Mouse (Mus musculus): ENCODE data around the gene Agap2. TPM values are rescaled to one million over a fixed set of nuclear protein-coding genes. Genes with fewer than 3 reads are reported as not detected.
"Not testable (repeated sequence)": the region's sequence is repeated elsewhere in the genome, so short reads cannot be mapped to it uniquely, and the experiment has no call there.

Gene Agap2
- polyA plus RNA-seq, 1 experiment, result 2.0 TPM

GRCm38 (mm10) chr10:127132469-127132868 is 57.4 kb downstream of the Agap2 start:
- TF ChIP-seq CTCF (IDR thresholded peaks at IDR 0.05; ENCODE audit: low read depth, low read length) (no peak), POLR2A (IDR thresholded peaks at IDR 0.05; ENCODE audit: borderline replicate concordance, low read depth, low read length) (no peak)
- H3K4me1 ChIP-seq (ENCODE audit: control insufficient read depth, insufficient read depth, low read length), result peaks cover 45% of the 10 kb centered on the region

GRCm38 (mm10) chr10:127134394-127135035 is 59.4 kb downstream of the Agap2 start:
- H3K4me1 ChIP-seq (ENCODE audit: control insufficient read depth, insufficient read depth, low read length), result peaks cover 30% of the 10 kb centered on the region
- not testable (repeated sequence) for H3K4me3 ChIP-seq (ENCODE audit: insufficient read depth, low read length); H3K27ac ChIP-seq (ENCODE audit: insufficient read depth, low read depth, low read length)

More at GRCm38 (mm10) chr10:127132469-127132868, 57.4 kb downstream of the Agap2 start:
- H3K27ac ChIP-seq (ENCODE audit: insufficient read depth, low read depth, low read length), result no peak overlapping the region
- H3K4me3 ChIP-seq (ENCODE audit: insufficient read depth, low read length), result no peak overlapping the region

- TF ChIP-seq CTCF (IDR thresholded peaks at IDR 0.05; ENCODE audit: low read depth, low read length) (no peak), POLR2A (IDR thresholded peaks at IDR 0.05; ENCODE audit: borderline replicate concordance, low read depth, low read length) (no peak)
- Histone ChIP-seq H3K4me1 (ENCODE audit: control insufficient read depth, insufficient read depth, low read length) (peaks cover 30% of the 10 kb centered on the region), H3K27ac (ENCODE audit: insufficient read depth, low read depth, low read length) (no peak overlapping the region), H3K4me3 (ENCODE audit: insufficient read depth, low read length) (no peak overlapping the region)
Measured at GRCm38 (mm10) chr10:127135118-127135836, 60.2 kb downstream of the Agap2 start.

- H3K4me1 ChIP-seq (ENCODE audit: control insufficient read depth, insufficient read depth, low read length), result peaks cover 26% of the 10 kb centered on the region
- H3K27ac ChIP-seq (ENCODE audit: insufficient read depth, low read depth, low read length), result no peak overlapping the region
- TF ChIP-seq CTCF (IDR thresholded peaks at IDR 0.05; ENCODE audit: low read depth, low read length), result no peak
- TF ChIP-seq POLR2A (IDR thresholded peaks at IDR 0.05; ENCODE audit: borderline replicate concordance, low read depth, low read length), result no peak
- H3K4me3 ChIP-seq (ENCODE audit: insufficient read depth, low read length), result no peak overlapping the region
Measured at GRCm38 (mm10) chr10:127136510-127136909, 61.4 kb downstream of the Agap2 start.

- H3K27ac ChIP-seq (ENCODE audit: insufficient read depth, low read depth, low read length), result no peak overlapping the region
- no peak for TF ChIP-seq POLR2A (IDR thresholded peaks at IDR 0.05; ENCODE audit: borderline replicate concordance, low read depth, low read length)
- no peak for TF ChIP-seq CTCF (IDR thresholded peaks at IDR 0.05; ENCODE audit: low read depth, low read length)
- H3K4me1 ChIP-seq (ENCODE audit: control insufficient read depth, insufficient read depth, low read length), result peaks cover 21% of the 10 kb centered on the region
- H3K4me3 ChIP-seq (ENCODE audit: insufficient read depth, low read length), result no peak overlapping the region
Measured at GRCm38 (mm10) chr10:127137896-127138295, 62.8 kb downstream of the Agap2 start.

- Histone ChIP-seq H3K4me3 (ENCODE audit: insufficient read depth, low read length) (no peak overlapping the region), H3K27ac (ENCODE audit: insufficient read depth, low read depth, low read length) (no peak overlapping the region), H3K4me1 (ENCODE audit: control insufficient read depth, insufficient read depth, low read length) (peaks cover 21% of the 10 kb centered on the region)
- TF ChIP-seq POLR2A (IDR thresholded peaks at IDR 0.05; ENCODE audit: borderline replicate concordance, low read depth, low read length) (no peak), CTCF (IDR thresholded peaks at IDR 0.05; ENCODE audit: low read depth, low read length) (no peak)
Measured at GRCm38 (mm10) chr10:127138328-127139141, 63.5 kb downstream of the Agap2 start.

GRCm38 (mm10) chr10:127140971-127141370 is 65.9 kb downstream of the Agap2 start:
- Histone ChIP-seq H3K27ac (ENCODE audit: insufficient read depth, low read depth, low read length) (no peak overlapping the region), H3K4me1 (ENCODE audit: control insufficient read depth, insufficient read depth, low read length) (peaks cover 12% of the 10 kb centered on the region), H3K4me3 (ENCODE audit: insufficient read depth, low read length) (no peak overlapping the region)
- TF ChIP-seq POLR2A (IDR thresholded peaks at IDR 0.05; ENCODE audit: borderline replicate concordance, low read depth, low read length), result no peak
- no peak for TF ChIP-seq CTCF (IDR thresholded peaks at IDR 0.05; ENCODE audit: low read depth, low read length)

GRCm38 (mm10) chr10:127141500-127141899 is 66.4 kb downstream of the Agap2 start:
- Histone ChIP-seq H3K4me1 (ENCODE audit: control insufficient read depth, insufficient read depth, low read length) (peaks cover 6% of the 10 kb centered on the region), H3K4me3 (ENCODE audit: insufficient read depth, low read length) (no peak overlapping the region), H3K27ac (ENCODE audit: insufficient read depth, low read depth, low read length) (no peak overlapping the region)
- TF ChIP-seq POLR2A (IDR thresholded peaks at IDR 0.05; ENCODE audit: borderline replicate concordance, low read depth, low read length) (no peak), CTCF (IDR thresholded peaks at IDR 0.05; ENCODE audit: low read depth, low read length) (no peak)

Other genes starting within 250 kb of the Agap2 start
- gene Atp23, start 173.9 kb upstream of the Agap2 start, polyA plus RNA-seq (2012; ENCODE audit: insufficient read depth, insufficient read length, missing spikeins), result 3.7 and 5.0 TPM in 2 replicates
- gene Ctdsp2, start 96.6 kb upstream of the Agap2 start, polyA plus RNA-seq (2012; ENCODE audit: insufficient read depth, insufficient read length, missing spikeins), result 117 and 123 TPM in 2 replicates
- gene Avil, start 74.6 kb upstream of the Agap2 start, polyA plus RNA-seq (2012; ENCODE audit: insufficient read depth, insufficient read length, missing spikeins), result not detected in 2 replicates
- 12.9 and 16.4 TPM in 2 replicates for gene Tsfm, start 44.4 kb upstream of the Agap2 start, polyA plus RNA-seq (2012; ENCODE audit: insufficient read depth, insufficient read length, missing spikeins)
- gene Mettl1, start 33.9 kb upstream of the Agap2 start, polyA plus RNA-seq (2012; ENCODE audit: insufficient read depth, insufficient read length, missing spikeins), result 3.1 and 4.3 TPM in 2 replicates
- 0.34 TPM in 1 of 2 replicates, not detected in the other for gene Eef1akmt3, start 33.8 kb upstream of the Agap2 start, polyA plus RNA-seq (2012; ENCODE audit: insufficient read depth, insufficient read length, missing spikeins)
- not detected in 2 replicates for gene Cyp27b1, start 27.0 kb upstream of the Agap2 start, polyA plus RNA-seq (2012; ENCODE audit: insufficient read depth, insufficient read length, missing spikeins)
- gene March9, start 15.1 kb upstream of the Agap2 start, polyA plus RNA-seq (2012; ENCODE audit: insufficient read depth, insufficient read length, missing spikeins), result 1.2 and 1.7 TPM in 2 replicates
- 161 and 187 TPM in 2 replicates for gene Cdk4, start 11.8 kb upstream of the Agap2 start, polyA plus RNA-seq (2012; ENCODE audit: insufficient read depth, insufficient read length, missing spikeins)
- 116 and 126 TPM in 2 replicates for gene Tspan31, start 5.0 kb upstream of the Agap2 start, polyA plus RNA-seq (2012; ENCODE audit: insufficient read depth, insufficient read length, missing spikeins)
- gene Os9, start 45.8 kb downstream of the Agap2 start, polyA plus RNA-seq (2012; ENCODE audit: insufficient read depth, insufficient read length, missing spikeins), result 164 and 167 TPM in 2 replicates
- gene B4galnt1, start 89.9 kb downstream of the Agap2 start, polyA plus RNA-seq (2012; ENCODE audit: insufficient read depth, insufficient read length, missing spikeins), result 42.2 and 50.6 TPM in 2 replicates
- gene Slc26a10, start 105.4 kb downstream of the Agap2 start, polyA plus RNA-seq (2012; ENCODE audit: insufficient read depth, insufficient read length, missing spikeins), result not detected in 2 replicates
- gene Arhgef25, start 114.8 kb downstream of the Agap2 start, polyA plus RNA-seq (2012; ENCODE audit: insufficient read depth, insufficient read length, missing spikeins), result 1.3 TPM in 1 of 2 replicates, not detected in the other
- 60.1 and 68.7 TPM in 2 replicates for gene Dtx3, start 120.4 kb downstream of the Agap2 start, polyA plus RNA-seq (2012; ENCODE audit: insufficient read depth, insufficient read length, missing spikeins)
- 34.5 and 35.0 TPM in 2 replicates for gene Pip4k2c, start 136.3 kb downstream of the Agap2 start, polyA plus RNA-seq (2012; ENCODE audit: insufficient read depth, insufficient read length, missing spikeins)
- 2.3 and 2.5 TPM in 2 replicates for gene Kif5a, start 188.1 kb downstream of the Agap2 start, polyA plus RNA-seq (2012; ENCODE audit: insufficient read depth, insufficient read length, missing spikeins)
- 119 and 121 TPM in 2 replicates for gene Dctn2, start 191.1 kb downstream of the Agap2 start, polyA plus RNA-seq (2012; ENCODE audit: insufficient read depth, insufficient read length, missing spikeins)
- 45.8 and 53.4 TPM in 2 replicates for gene Mbd6, start 213.7 kb downstream of the Agap2 start, polyA plus RNA-seq (2012; ENCODE audit: insufficient read depth, insufficient read length, missing spikeins)
- 29.4 and 34.9 TPM in 2 replicates for gene Mars, start 236.5 kb downstream of the Agap2 start, polyA plus RNA-seq (2012; ENCODE audit: insufficient read depth, insufficient read length, missing spikeins)
- gene Arhgap9, start 246.7 kb downstream of the Agap2 start, polyA plus RNA-seq (2012; ENCODE audit: insufficient read depth, insufficient read length, missing spikeins), result 131 and 146 TPM in 2 replicates

Data from bone marrow macrophage, adult 2 months (primary cell).